Mouse (Mus musculus): ENCODE data around the gene Gabbr2.

The Gabbr2 gene

GRCm38 (mm10) chr4:46710018-46710417 lies 281.7 kb downstream of the Gabbr2 start:
- DNase-seq (ENCODE audit: low read depth), result no peak

- DNase-seq (ENCODE audit: low read depth), result no peak
Measured at GRCm38 (mm10) chr4:46709492-46709891, 282.2 kb downstream of the Gabbr2 start.

GRCm38 (mm10) chr4:46705739-46706138 lies 285.9 kb downstream of the Gabbr2 start:
- DNase-seq (ENCODE audit: low read depth), result no peak

- no peak for DNase-seq (ENCODE audit: low read depth)
Measured at GRCm38 (mm10) chr4:46703146-46703545, 288.5 kb downstream of the Gabbr2 start.

GRCm38 (mm10) chr4:46700223-46700651 lies 291.4 kb downstream of the Gabbr2 start:
- DNase-seq (ENCODE audit: low read depth), result no peak

GRCm38 (mm10) chr4:46696467-46696866 lies 295.2 kb downstream of the Gabbr2 start:
- no peak for DNase-seq (ENCODE audit: low read depth)

- DNase-seq (ENCODE audit: low read depth), result no peak
Measured at GRCm38 (mm10) chr4:46690565-46690964, 301.1 kb downstream of the Gabbr2 start.

GRCm38 (mm10) chr4:46690023-46690420 lies 301.7 kb downstream of the Gabbr2 start:
- no peak for DNase-seq (ENCODE audit: low read depth)

- peak; percentile 81 for DNase-seq (ENCODE audit: low read depth)
Measured at GRCm38 (mm10) chr4:46689397-46690022, 302.2 kb downstream of the Gabbr2 start.

- DNase-seq (ENCODE audit: low read depth), result no peak
Measured at GRCm38 (mm10) chr4:46688213-46688832, 303.4 kb downstream of the Gabbr2 start.

GRCm38 (mm10) chr4:46684160-46684559 lies 307.5 kb downstream of the Gabbr2 start:
- no peak for DNase-seq (ENCODE audit: low read depth)

- DNase-seq (ENCODE audit: low read depth), result no peak
Measured at GRCm38 (mm10) chr4:46676646-46677045, 315.0 kb downstream of the Gabbr2 start.

- DNase-seq (ENCODE audit: low read depth), result no peak
Measured at GRCm38 (mm10) chr4:46675992-46676391, 315.7 kb downstream of the Gabbr2 start.

GRCm38 (mm10) chr4:46675272-46675785 lies 316.3 kb downstream of the Gabbr2 start:
- no peak for DNase-seq (ENCODE audit: low read depth)

- no peak for DNase-seq (ENCODE audit: low read depth)
Measured at GRCm38 (mm10) chr4:46668620-46669019, 323.1 kb downstream of the Gabbr2 start.

- peak; percentile 39 for DNase-seq (ENCODE audit: low read depth)
Measured at GRCm38 (mm10) chr4:46666420-46666819, 325.3 kb downstream of the Gabbr2 start.

GRCm38 (mm10) chr4:46665371-46665774 lies 326.3 kb downstream of the Gabbr2 start:
- peak; percentile 75 for DNase-seq (ENCODE audit: low read depth)

- no peak for DNase-seq (ENCODE audit: low read depth)
Measured at GRCm38 (mm10) chr4:46664123-46665009, 327.3 kb downstream of the Gabbr2 start.

- no peak for DNase-seq (ENCODE audit: low read depth)
Measured at GRCm38 (mm10) chr4:46661433-46661832, 330.2 kb downstream of the Gabbr2 start.

- no peak for DNase-seq (ENCODE audit: low read depth)
Measured at GRCm38 (mm10) chr4:46658946-46659345, 332.7 kb downstream of the Gabbr2 start.

- peak; percentile 91 for DNase-seq (ENCODE audit: low read depth)
Measured at GRCm38 (mm10) chr4:46657116-46657515, 334.6 kb downstream of the Gabbr2 start.

- DNase-seq (ENCODE audit: low read depth), result no peak
Measured at GRCm38 (mm10) chr4:46655956-46656355, 335.7 kb downstream of the Gabbr2 start.

GRCm38 (mm10) chr4:46655298-46655697 lies 336.4 kb downstream of the Gabbr2 start:
- DNase-seq (ENCODE audit: low read depth), result no peak

All from induced T-regulatory cell, adult 2 months (primary cell).